13 mouse cellular contexts compared by ENCODE assay signal in the genomic region with DNA sequence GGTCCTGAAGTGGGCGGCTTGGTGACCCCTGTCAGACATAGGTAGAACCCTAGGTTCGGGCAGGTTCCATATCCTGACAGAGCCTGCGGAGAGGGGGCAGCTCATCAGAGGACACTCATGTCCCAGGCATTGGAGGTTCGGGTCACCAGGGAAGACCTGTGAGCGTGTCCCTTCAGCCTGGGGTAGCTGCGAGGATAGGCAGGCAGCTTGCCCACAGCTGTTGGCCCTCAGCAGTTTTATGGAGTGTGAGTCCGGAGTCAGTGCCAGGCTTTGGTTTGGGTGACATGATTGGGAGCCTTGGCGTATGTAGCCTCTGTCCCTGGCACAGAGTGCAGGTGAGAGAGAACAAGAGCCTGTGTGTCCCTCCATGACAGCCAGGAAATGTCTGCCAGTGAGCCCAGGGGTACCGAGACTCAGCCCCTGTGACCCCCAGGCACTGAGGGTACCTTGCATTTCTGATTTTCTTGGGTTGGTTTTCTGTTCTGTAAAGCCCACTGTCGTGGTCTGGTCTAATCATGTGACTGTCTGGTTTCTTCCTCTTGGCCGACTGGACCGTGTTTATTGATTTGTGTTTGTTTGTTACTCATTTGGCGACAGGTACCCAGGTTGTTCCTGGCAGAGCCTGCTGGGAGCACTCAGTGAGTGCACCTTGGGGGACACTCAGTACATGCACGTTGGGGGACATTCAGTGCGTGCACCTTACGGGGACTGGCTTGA. TPM values are rescaled to one million over a fixed set of nuclear protein-coding genes. Genes with fewer than 3 reads are reported as not detected.
A peak's percentile ranks its signal among the peaks of the same experiment; 100 is the strongest.
DNase-seq lines count a peak whose midpoint lies in the region; ATAC-seq and TF ChIP-seq lines count a peak whose summit lies in the region.
"Had no signal": no experiment of that assay in that cellular context is flagged by ENCODE, and none has a peak within 500 bp of the region (broad histone marks: within the 10 kb centered on the region; RNA-seq: fewer than 3 reads in every experiment).

No protein-coding gene starts in this region.

- H3K4me2 ChIP-seq in heart, embryonic 16.5 days (ENCODE audit: low read depth, low read length) = peak overlapping the region; percentile 47
- H3K4me2 ChIP-seq in midbrain, embryonic 13.5 days (replicated peaks) = no peak overlapping the region
- H3K4me2 ChIP-seq: embryonic facial prominence, embryonic 15.5 days; limb, embryonic 12.5 days had no signal

- H3K27ac ChIP-seq in kidney, adult 2 months (ENCODE audit: insufficient read depth, low read depth, low read length) = no peak overlapping the region
- H3K27ac ChIP-seq in heart, embryonic 16.5 days (ENCODE audit: low read length) = no peak overlapping the region
- H3K27ac ChIP-seq in midbrain, embryonic 13.5 days = no peak overlapping the region
- H3K27ac ChIP-seq: embryonic facial prominence, embryonic 15.5 days; kidney, embryonic 15.5 days; limb, embryonic 12.5 days had no signal

- no peaks in the 10 kb centered on the region for H3K27me3 ChIP-seq in kidney, adult 2 months (replicated peaks; ENCODE audit: control insufficient read depth, insufficient read depth, low read length)
- no peaks in the 10 kb centered on the region for H3K27me3 ChIP-seq in heart, embryonic 16.5 days (ENCODE audit: control insufficient read depth, insufficient read depth, low read length)
- no peaks in the 10 kb centered on the region for H3K27me3 ChIP-seq in midbrain, embryonic 13.5 days
- H3K27me3 ChIP-seq: embryonic facial prominence, embryonic 15.5 days; kidney, embryonic 15.5 days; limb, embryonic 12.5 days had no signal

- H3K4me1 ChIP-seq in kidney, adult 2 months (ENCODE audit: control insufficient read depth, insufficient read depth, low read length) = peaks cover 27% of the 10 kb centered on the region
- H3K4me1 ChIP-seq in heart, embryonic 16.5 days (ENCODE audit: control insufficient read depth, insufficient read depth, low read length) = peaks cover 26% of the 10 kb centered on the region
- peaks cover 14% of the 10 kb centered on the region for H3K4me1 ChIP-seq in midbrain, embryonic 13.5 days (replicated peaks)

- H3K36me3 ChIP-seq in kidney, adult 2 months (ENCODE audit: control insufficient read depth, insufficient read depth, low read length) = no peaks in the 10 kb centered on the region
- H3K36me3 ChIP-seq in heart, embryonic 16.5 days (ENCODE audit: control insufficient read depth, insufficient read depth) = no peaks in the 10 kb centered on the region
- H3K36me3 ChIP-seq in midbrain, embryonic 13.5 days = no peaks in the 10 kb centered on the region
- H3K36me3 ChIP-seq: embryonic facial prominence, embryonic 15.5 days; limb, embryonic 12.5 days had no signal

- H3K4me3 ChIP-seq in kidney, adult 2 months (ENCODE audit: insufficient read depth, low read depth, low read length) = peak overlapping the region; percentile 24; the same call in 1 of the 2 replicates
- H3K4me3 ChIP-seq in heart, embryonic 16.5 days (ENCODE audit: low read length) = peak overlapping the region; percentile 28
- H3K4me3 ChIP-seq in midbrain, embryonic 13.5 days (replicated peaks) = no peak overlapping the region
- H3K4me3 ChIP-seq: embryonic facial prominence, embryonic 15.5 days; kidney, embryonic 15.5 days; limb, embryonic 12.5 days had no signal

- ATAC-seq in heart, embryonic 16.5 days (replicated peaks; ENCODE audit: extremely low read depth, insufficient read depth, low FRiP score) = no peak
- no peak for ATAC-seq in midbrain, embryonic 13.5 days

- 59% methylated on average over 16 of the region's 16 CpGs for WGBS in kidney, adult 2 months
- WGBS in heart, embryonic 16.5 days = 82% methylated on average over 16 of the region's 16 CpGs
- 90% methylated on average over 16 of the region's 16 CpGs for WGBS in midbrain, embryonic 13.5 days

- TF ChIP-seq POLR2A in kidney, adult 2 months (IDR thresholded peaks at IDR 0.05; ENCODE audit: low read depth, low read length) = no peak

- TF ChIP-seq CTCF in kidney, adult 2 months (conservative IDR thresholded peaks at IDR 0.05; ENCODE audit: insufficient read depth, insufficient read length, low read depth, low read length) = no peak

- DNase-seq in kidney, adult 2 months = no peak
- no peak for DNase-seq in kidney, postnatal 4 days
- peak; percentile 83 for DNase-seq in adrenal gland, postnatal 14 days
- DNase-seq in cerebellum, adult 9-11 months = peak; percentile 72
- no peak for DNase-seq in right cerebral cortex, adult 18-20 months
- DNase-seq: thymus, postnatal 36 days had no signal

- no peaks in the 10 kb centered on the region for H3K9me3 ChIP-seq in heart, embryonic 16.5 days (replicated peaks; ENCODE audit: control insufficient read depth, low read length)
- H3K9me3 ChIP-seq in midbrain, embryonic 13.5 days = no peaks in the 10 kb centered on the region
- H3K9me3 ChIP-seq: embryonic facial prominence, embryonic 15.5 days; kidney, embryonic 15.5 days; limb, embryonic 12.5 days had no signal

- H3K9ac ChIP-seq in heart, embryonic 16.5 days (ENCODE audit: low read length) = peak overlapping the region; percentile 39; the same call in 1 of the 2 replicates
- H3K9ac ChIP-seq in midbrain, embryonic 13.5 days (replicated peaks) = no peak overlapping the region
- H3K9ac ChIP-seq: embryonic facial prominence, embryonic 15.5 days; kidney, embryonic 15.5 days; limb, embryonic 12.5 days had no signal

RNA-seq across cellular contexts. Expression of a gene that starts 13.5 kb away (rescaled TPM):
- 37.6 and 42.0 TPM in 2 replicates for polyA plus RNA-seq in kidney, adult 2 months (2012; rRNA removed)
- total RNA-seq in adrenal gland, postnatal 14 days (2021) = 161 and 186 TPM in 2 replicates
- polyA plus RNA-seq in heart, embryonic 16.5 days (2015; fragmentation: Nextera tagmentation; extraction: Ambion mirVana) = 51.0 and 53.0 TPM in 2 replicates
- 24.4 and 25.4 TPM in 2 replicates for polyA plus RNA-seq in midbrain, embryonic 13.5 days (2015; fragmentation: Nextera tagmentation; extraction: Ambion mirVana)

RNA-seq across cellular contexts. Expression of a gene that starts 34.4 kb away (rescaled TPM):
- polyA plus RNA-seq in kidney, adult 2 months (2012; rRNA removed) = 0.14 TPM in 1 of 2 replicates, not detected in the other
- total RNA-seq in adrenal gland, postnatal 14 days (2021) = 1.8 and 1.9 TPM in 2 replicates
- 1.5 TPM in 2 replicates for polyA plus RNA-seq in heart, embryonic 16.5 days (2015; fragmentation: Nextera tagmentation; extraction: Ambion mirVana)
- polyA plus RNA-seq in midbrain, embryonic 13.5 days (2015; fragmentation: Nextera tagmentation; extraction: Ambion mirVana) = 2.7 and 3.3 TPM in 2 replicates
- total RNA-seq: ES-E14; monocyte, adult 5-6 weeks had no signal

RNA-seq across cellular contexts. Expression of a gene that starts 36.2 kb away (rescaled TPM):
- polyA plus RNA-seq in kidney, adult 2 months (2012; rRNA removed) = 26.7 and 29.1 TPM in 2 replicates
- 33.0 and 35.2 TPM in 2 replicates for total RNA-seq in adrenal gland, postnatal 14 days (2021)
- polyA plus RNA-seq in heart, embryonic 16.5 days (2015; fragmentation: Nextera tagmentation; extraction: Ambion mirVana) = 19.1 and 20.1 TPM in 2 replicates
- 35.9 and 36.3 TPM in 2 replicates for polyA plus RNA-seq in midbrain, embryonic 13.5 days (2015; fragmentation: Nextera tagmentation; extraction: Ambion mirVana)

RNA-seq across cellular contexts. Expression of a gene that starts 37.7 kb away (rescaled TPM):
- polyA plus RNA-seq in kidney, adult 2 months (2012; rRNA removed) = 0.35 TPM in 1 of 2 replicates, not detected in the other
- 16.2 and 28.2 TPM in 2 replicates for total RNA-seq in adrenal gland, postnatal 14 days (2021)
- polyA plus RNA-seq in heart, embryonic 16.5 days (2015; fragmentation: Nextera tagmentation; extraction: Ambion mirVana) = 1.6 and 2.0 TPM in 2 replicates
- polyA plus RNA-seq in midbrain, embryonic 13.5 days (2015; fragmentation: Nextera tagmentation; extraction: Ambion mirVana) = 1.6 and 1.7 TPM in 2 replicates

RNA-seq across cellular contexts. Expression of a gene that starts 52.9 kb away (rescaled TPM):
- 31.2 and 39.3 TPM in 2 replicates for polyA plus RNA-seq in kidney, adult 2 months (2012; rRNA removed)
- 23.7 and 41.2 TPM in 2 replicates for total RNA-seq in adrenal gland, postnatal 14 days (2021)
- 23.5 and 24.7 TPM in 2 replicates for polyA plus RNA-seq in heart, embryonic 16.5 days (2015; fragmentation: Nextera tagmentation; extraction: Ambion mirVana)
- 50.6 and 53.8 TPM in 2 replicates for polyA plus RNA-seq in midbrain, embryonic 13.5 days (2015; fragmentation: Nextera tagmentation; extraction: Ambion mirVana)

Comparison
In these comparisons a context has a peak if more than half of its experiments do, and no peak if none do; other contexts are left out.
1. DNase-seq: peak in adrenal gland, postnatal 14 days (single experiment) and cerebellum, adult 9-11 months (single experiment); none in kidney, adult 2 months (single experiment), kidney, postnatal 4 days (0 of 2) and right cerebral cortex, adult 18-20 months (single experiment).